Mouse (Mus musculus) kidney, adult 2 months (tissue): ENCODE results near the gene Olfr1371.

Experiments
- CTCF ChIP-seq: fragments of 200-500 bp; conservative IDR thresholded peaks from 2 replicates; pipeline ENCODE4 v1.5.1; 2011; ENCODE audit warnings: low read depth, mild to moderate bottlenecking, control low read depth, low read length, moderate library complexity, mixed read lengths; ENCODE audit not compliant: insufficient read depth, insufficient read length
- POLR2A ChIP-seq: fragments of 200-500 bp; IDR thresholded peaks from one replicate; pipeline ENCODE4 v1.6.1; 2011; ENCODE audit warnings: low read depth, low read length, control low read depth

DNA sequence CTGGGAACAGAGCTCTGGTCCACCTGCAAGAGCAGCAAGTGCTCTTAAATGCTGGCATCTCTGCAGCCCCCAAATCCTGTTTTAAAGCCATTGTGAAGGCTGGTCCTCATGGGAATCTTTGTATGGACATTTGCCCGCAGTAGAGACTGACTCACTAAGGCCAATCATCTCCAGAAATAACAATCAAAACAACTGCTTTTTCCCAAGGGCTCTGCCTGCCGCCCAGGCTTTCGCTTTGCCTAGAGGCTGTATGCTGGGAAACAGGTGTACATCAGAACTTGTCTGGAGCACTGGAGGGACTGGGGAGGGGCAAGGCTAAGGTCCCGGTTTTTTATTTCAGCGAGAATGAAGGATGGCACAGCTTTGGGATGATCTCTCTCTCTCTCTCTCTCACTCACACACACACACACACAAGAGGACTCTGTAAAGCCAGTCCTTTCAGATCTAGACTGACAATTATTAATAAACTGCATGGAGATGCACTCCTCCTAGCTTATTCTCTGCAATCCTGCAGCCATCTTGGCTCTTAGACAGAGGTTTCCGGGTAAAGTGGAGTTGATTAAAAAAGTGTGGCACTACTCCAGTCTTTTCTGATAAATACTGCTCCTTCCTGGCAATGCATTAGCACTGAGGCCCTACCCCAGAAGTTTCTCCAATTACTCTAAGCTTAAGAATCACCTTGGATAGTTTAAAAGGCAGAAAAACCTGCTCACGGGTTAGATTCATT is 15.1 kb upstream of the Olfr1371 start:
- TF ChIP-seq POLR2A, result no peak
- TF ChIP-seq CTCF, result no peak
